Mouse (Mus musculus) limb, embryonic 13.5 days (tissue): Measurements from ENCODE around the gene Sypl2. TPM values are rescaled to one million over a fixed set of nuclear protein-coding genes. Genes with fewer than 3 reads are reported as not detected.

ENCODE experiments used
- ATAC-seq: fragments of 200-750 bp; cut with Nextera tagmentation; 2 replicates; pipeline ENCODE4 v1.8.0; 2017; ENCODE audit warnings: low read depth, moderate number of reproducible peaks, moderate TSS enrichment; ENCODE audit not compliant: low FRiP score
- H3K27ac ChIP-seq: fragments of 300-500 bp; sonication (generic); 2 replicates; pipeline ENCODE4 v1.5.1; 2015; ENCODE audit warnings: inconsistent platforms, mild to moderate bottlenecking, moderate library complexity
- H3K27me3 ChIP-seq: fragments of 300-500 bp; sonication (generic); 2 replicates; pipeline ENCODE4 v1.6.1; 2015; ENCODE audit warnings: mild to moderate bottlenecking, inconsistent platforms
- H3K36me3 ChIP-seq: fragments of 300-500 bp; sonication (generic); 2 replicates; pipeline ENCODE4 v1.6.1; 2015; ENCODE audit warnings: inconsistent platforms, mild to moderate bottlenecking, moderate library complexity
- H3K4me1 ChIP-seq: fragments of 300-500 bp; sonication (generic); 2 replicates; pipeline ENCODE4 v1.6.1; 2015; ENCODE audit warnings: inconsistent platforms
- H3K4me2 ChIP-seq: fragments of 300-500 bp; sonication (generic); replicated peaks from 2 replicates; pipeline ENCODE4 v1.6.1; 2015; ENCODE audit warnings: inconsistent platforms, mild to moderate bottlenecking, moderate library complexity
- H3K4me3 ChIP-seq: fragments of 300-500 bp; sonication (generic); 2 replicates; pipeline ENCODE4 v1.5.1; 2015; ENCODE audit warnings: moderate library complexity, mild to moderate bottlenecking, inconsistent platforms
- H3K9ac ChIP-seq: fragments of 300-500 bp; sonication (generic); 2 replicates; pipeline ENCODE4 v1.6.1; 2015; ENCODE audit warnings: mild to moderate bottlenecking, inconsistent platforms
- H3K9me3 ChIP-seq: fragments of 300-500 bp; sonication (generic); 2 replicates; pipeline ENCODE4 v1.6.1; 2016; ENCODE audit warnings: inconsistent platforms
- WGBS: fragments of 180-500 bp; shearing (Covaris S2); methylation state at CpG from one replicate; pipeline ENCODE4 v1.1.7; 2015; 5-methylcytosine and 5-hydroxymethylcytosine counted together
- polyA plus RNA-seq: library from polyadenylated mRNA; unstranded; fragments of >200 nt; fragmentation: Nextera tagmentation; extraction: Ambion mirVana; gene quantifications from 2 replicates; pipeline ENCODE4 v1.2.1, GENCODE M21; 2015

Gene Sypl2
- polyA plus RNA-seq, 1 experiment from 2014 or later, result 1.4 TPM

- H3K9me3 ChIP-seq, result no peaks in the 10 kb centered on the region
- peaks cover 3% of the 10 kb centered on the region; the same call in 1 of the 2 replicates for H3K36me3 ChIP-seq
- H3K27ac ChIP-seq, result no peak within 1 kb of the TSS
- H3K4me1 ChIP-seq, result peaks cover 16% of the 10 kb centered on the region; the same call in 1 of the 2 replicates
- peak within 1 kb of the TSS; percentile 80 for H3K9ac ChIP-seq
- peak within 1 kb of the TSS; percentile 72 for H3K4me3 ChIP-seq
- peak; percentile 49 for ATAC-seq
- peak within 1 kb of the TSS; percentile 90 for H3K4me2 ChIP-seq
- WGBS, result 2% methylated on average over 85 of the region's 100 CpGs
- peaks cover 21% of the 10 kb centered on the region for H3K27me3 ChIP-seq
Observed at GRCm38 (mm10) chr3:108186098-108187047, 40.1 kb downstream of the Sypl2 start, which contains the start of gene Amigo1. Gene Amigo1 (plus strand): TSS chr3:108186335.

GRCm38 (mm10) chr3:108185460-108186097, 40.9 kb downstream of the Sypl2 start:
- H3K27me3 ChIP-seq, result peaks cover 21% of the 10 kb centered on the region
- H3K4me1 ChIP-seq, result peaks cover 16% of the 10 kb centered on the region; the same call in 1 of the 2 replicates
- peaks cover 3% of the 10 kb centered on the region; the same call in 1 of the 2 replicates for H3K36me3 ChIP-seq
- no peaks in the 10 kb centered on the region for H3K9me3 ChIP-seq
- H3K4me3 ChIP-seq, result peak overlapping the region; percentile 72
- peak overlapping the region; percentile 90 for H3K4me2 ChIP-seq
- 4% methylated on average over 16 of the region's 16 CpGs for WGBS
- H3K9ac ChIP-seq, result peak overlapping the region; percentile 80; the same call in 1 of the 2 replicates
- H3K27ac ChIP-seq, result no peak overlapping the region
- no peak for ATAC-seq

DNA sequence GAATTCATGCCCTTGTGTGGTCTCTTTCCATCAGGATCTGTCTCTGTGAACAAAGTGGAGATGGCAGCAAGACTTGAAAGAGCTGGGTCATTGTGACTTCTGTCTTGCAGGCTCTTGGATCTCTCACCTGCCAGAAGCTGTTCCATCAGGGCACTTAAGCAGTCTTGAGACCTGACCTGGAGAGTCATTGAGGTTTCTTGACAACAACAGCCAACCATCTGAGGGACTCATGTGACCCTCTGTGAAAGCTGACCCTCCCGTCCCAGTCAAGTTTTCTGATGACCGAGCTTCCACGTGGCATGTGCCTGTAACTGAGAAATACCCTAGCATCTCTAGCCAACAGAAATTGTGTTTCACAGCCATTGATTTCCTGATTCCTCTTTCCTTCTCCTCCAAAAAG, 41.7 kb downstream of the Sypl2 start:
- no peak overlapping the region for H3K4me2 ChIP-seq
- peaks cover 12% of the 10 kb centered on the region for H3K4me1 ChIP-seq
- 66% methylated on average over 3 of the region's 3 CpGs for WGBS
- no peak overlapping the region for H3K9ac ChIP-seq
- no peak overlapping the region for H3K4me3 ChIP-seq
- H3K36me3 ChIP-seq, result peaks cover 3% of the 10 kb centered on the region; the same call in 1 of the 2 replicates
- ATAC-seq, result no peak
- no peak overlapping the region for H3K27ac ChIP-seq
- peaks cover 21% of the 10 kb centered on the region for H3K27me3 ChIP-seq
- no peaks in the 10 kb centered on the region for H3K9me3 ChIP-seq

DNA sequence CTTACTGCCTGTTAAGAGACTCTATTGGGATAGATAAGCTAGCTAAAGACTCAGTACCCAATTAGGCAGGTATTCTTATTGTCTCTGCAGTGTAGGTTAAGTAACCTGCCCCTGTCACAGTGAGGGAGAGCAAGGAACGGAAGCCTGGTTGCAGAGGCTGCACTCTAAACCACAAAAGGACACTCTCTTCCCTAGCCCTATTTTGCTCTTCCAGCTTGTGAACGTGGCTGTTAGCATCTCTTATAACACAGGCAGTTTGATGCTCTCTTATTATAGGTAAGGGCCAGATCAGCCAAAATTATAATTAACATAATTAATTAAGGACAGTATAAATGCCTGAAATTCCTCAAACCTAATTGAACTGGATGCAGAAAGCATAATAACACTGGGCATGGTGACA, 45.9 kb downstream of the Sypl2 start:
- no peak overlapping the region for H3K4me2 ChIP-seq
- no peaks in the 10 kb centered on the region for H3K36me3 ChIP-seq
- 47% methylated on average over 2 of the region's 2 CpGs for WGBS
- H3K27me3 ChIP-seq, result peaks cover 3% of the 10 kb centered on the region; the same call in 1 of the 2 replicates
- no peak overlapping the region for H3K4me3 ChIP-seq
- no peak for ATAC-seq
- no peak overlapping the region for H3K27ac ChIP-seq
- H3K9ac ChIP-seq, result no peak overlapping the region
- H3K4me1 ChIP-seq, result peaks cover 12% of the 10 kb centered on the region
- no peaks in the 10 kb centered on the region; the same call in 1 of the 2 replicates for H3K9me3 ChIP-seq

- H3K9me3 ChIP-seq, result no peaks in the 10 kb centered on the region; the same call in 1 of the 2 replicates
- WGBS, result 57% methylated on average over 7 of the region's 7 CpGs
- no peak overlapping the region for H3K9ac ChIP-seq
- peak; percentile 75; the same call in 1 of the 2 replicates for ATAC-seq
- H3K4me1 ChIP-seq, result peaks cover 24% of the 10 kb centered on the region
- no peaks in the 10 kb centered on the region for H3K36me3 ChIP-seq
- H3K4me3 ChIP-seq, result no peak overlapping the region
- H3K4me2 ChIP-seq, result no peak overlapping the region
- no peaks in the 10 kb centered on the region for H3K27me3 ChIP-seq
- H3K27ac ChIP-seq, result no peak overlapping the region
Observed at GRCm38 (mm10) chr3:108178756-108179715, 47.4 kb downstream of the Sypl2 start.

DNA sequence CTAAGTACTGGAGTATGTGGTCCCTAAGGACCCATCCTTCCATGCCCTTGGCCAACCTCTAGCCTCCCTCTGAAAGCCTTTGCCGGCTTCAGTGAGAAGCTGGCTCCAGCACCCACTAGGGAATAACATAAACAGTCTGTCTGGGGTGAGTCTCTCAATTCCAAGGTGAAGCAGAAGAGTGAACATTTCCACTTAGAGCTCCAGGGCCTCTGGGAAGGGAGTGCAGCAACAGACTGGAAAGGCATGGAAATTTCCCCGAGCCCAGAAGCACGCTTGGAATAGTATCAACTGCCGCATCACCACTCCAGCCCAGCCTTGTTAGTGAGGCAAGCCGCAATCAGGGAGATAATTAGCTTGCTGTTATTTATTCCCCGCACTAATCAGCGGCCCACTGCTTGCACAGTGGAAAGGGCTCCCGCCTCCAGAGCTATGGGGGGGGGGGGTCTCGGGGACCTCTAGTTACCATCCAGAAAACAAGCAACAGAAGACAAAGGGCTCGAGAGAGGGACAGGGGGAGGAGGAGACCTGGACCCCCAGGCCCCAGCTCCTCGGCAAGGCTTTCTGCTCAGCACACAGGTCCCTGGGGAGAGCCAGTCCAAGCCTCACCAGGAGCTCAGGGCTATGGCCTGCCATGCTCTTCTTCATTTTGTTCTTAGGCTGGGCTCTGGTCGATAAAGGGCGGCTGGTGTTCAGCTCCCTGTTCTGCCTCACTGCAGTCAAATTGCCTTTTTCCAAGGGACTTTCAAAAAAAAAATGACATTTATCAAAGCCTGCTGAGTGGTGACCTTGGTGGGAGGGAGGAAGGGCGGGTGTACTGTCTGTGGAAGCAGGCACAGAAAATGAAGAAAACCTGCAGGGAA, 51.5 kb downstream of the Sypl2 start:
- Histone ChIP-seq H3K9ac (0 out of 2 replicates have a peak overlapping the region, but pooled peaks have one; percentile 43), H3K4me3 (no peak overlapping the region), H3K4me1 (peaks cover 24% of the 10 kb centered on the region), H3K27me3 (no peaks in the 10 kb centered on the region), H3K27ac (peak overlapping the region; percentile 33; the same call in 1 of the 2 replicates), H3K4me2 (peak overlapping the region; percentile 39), H3K36me3 (no peaks in the 10 kb centered on the region), H3K9me3 (no peaks in the 10 kb centered on the region; the same call in 1 of the 2 replicates)
- WGBS, result 28% methylated on average over 14 of the region's 14 CpGs
- ATAC-seq, result peak; percentile 68

DNA sequence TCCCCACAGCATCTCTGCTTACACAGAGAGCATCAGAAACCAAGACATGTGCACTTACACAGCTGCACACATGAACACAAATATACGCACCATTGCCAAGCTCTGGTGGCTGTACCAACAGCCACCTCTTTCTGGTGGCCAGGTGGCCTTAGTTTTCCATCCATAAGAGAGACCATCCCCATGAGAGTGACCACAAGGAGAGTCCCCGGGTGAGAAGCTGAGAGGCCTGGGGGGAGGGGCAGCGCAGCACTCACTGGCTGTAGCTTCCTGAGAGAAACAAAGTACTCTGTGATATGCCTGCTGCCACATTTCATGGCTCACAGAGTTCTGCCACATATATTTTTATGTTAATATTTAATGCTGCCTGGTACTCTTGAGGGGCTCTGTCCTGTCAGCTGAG, 57.2 kb downstream of the Sypl2 start:
- no peaks in the 10 kb centered on the region for H3K27me3 ChIP-seq
- H3K27ac ChIP-seq, result no peak overlapping the region
- no peak overlapping the region for H3K9ac ChIP-seq
- no peak overlapping the region for H3K4me3 ChIP-seq
- peaks cover 48% of the 10 kb centered on the region for H3K4me1 ChIP-seq
- ATAC-seq, result no peak
- H3K4me2 ChIP-seq, result no peak overlapping the region
- H3K9me3 ChIP-seq, result no peaks in the 10 kb centered on the region
- H3K36me3 ChIP-seq, result no peaks in the 10 kb centered on the region
- WGBS, result 29% methylated on average over 3 of the region's 3 CpGs

GRCm38 (mm10) chr3:108167499-108167898, 58.9 kb downstream of the Sypl2 start:
- no peak for ATAC-seq
- Histone ChIP-seq H3K36me3 (no peaks in the 10 kb centered on the region), H3K4me2 (no peak overlapping the region), H3K27ac (peak overlapping the region; percentile 85), H3K4me1 (peaks cover 48% of the 10 kb centered on the region), H3K9ac (peak overlapping the region; percentile 31), H3K27me3 (no peaks in the 10 kb centered on the region), H3K9me3 (no peaks in the 10 kb centered on the region), H3K4me3 (no peak overlapping the region)
- 24% methylated on average over 14 of the region's 14 CpGs for WGBS

DNA sequence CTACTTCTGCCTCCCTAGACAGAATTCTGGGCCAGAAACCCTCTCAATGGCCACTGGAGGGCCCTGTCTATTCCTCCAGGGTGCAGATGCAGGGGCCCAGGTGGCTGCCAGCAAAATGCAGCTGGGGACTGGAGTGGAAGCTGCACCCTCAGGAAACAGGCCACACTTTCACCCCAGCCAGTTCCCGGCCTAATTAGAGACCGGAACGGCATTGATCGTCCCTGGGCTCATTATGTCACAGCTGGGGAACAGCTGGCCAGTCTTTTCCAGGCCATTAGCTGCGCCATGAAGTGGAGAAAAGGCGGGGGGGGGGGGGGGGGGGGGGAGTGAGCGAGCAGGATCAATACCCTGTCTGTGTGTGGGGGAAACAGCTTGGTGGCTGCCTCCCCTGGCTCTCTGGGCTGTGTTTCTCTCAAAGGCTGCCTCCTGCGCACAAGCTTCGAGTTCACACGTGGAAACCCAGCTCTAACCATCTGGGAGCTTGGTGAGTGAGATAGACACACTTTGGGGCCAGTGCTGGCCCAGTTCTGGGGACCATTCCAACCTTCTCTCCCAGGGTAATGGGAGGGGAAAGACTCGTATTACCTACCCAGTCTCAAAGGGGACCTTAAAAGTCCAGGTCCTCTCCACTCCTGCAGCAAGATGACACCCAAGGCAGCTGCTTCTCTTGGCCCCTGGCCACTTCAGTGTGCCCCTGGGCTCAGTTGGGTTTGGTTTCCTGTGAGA, 59.8 kb downstream of the Sypl2 start:
- Histone ChIP-seq H3K9ac (peak overlapping the region; percentile 31; the same call in 1 of the 2 replicates), H3K27me3 (no peaks in the 10 kb centered on the region), H3K36me3 (no peaks in the 10 kb centered on the region), H3K4me3 (no peak overlapping the region), H3K4me2 (peak overlapping the region; percentile 34), H3K9me3 (no peaks in the 10 kb centered on the region), H3K27ac (peak overlapping the region; percentile 85), H3K4me1 (peaks cover 48% of the 10 kb centered on the region)
- peak; percentile 78 for ATAC-seq
- 4% methylated on average over 9 of the region's 11 CpGs for WGBS
